Mouse (Mus musculus) yolk sac, embryonic 10.5 days (tissue): ENCODE data around the gene 1110051M20Rik.

Source experiments
- DNase-seq: peaks from one replicate; pipeline ENCODE4 v3.0.0-alpha.2; 2017; ENCODE audit warnings: low spot score

1110051M20Rik gene

GRCm38 (mm10) chr2:91457656-91458251, 13.2 kb upstream of the 1110051M20Rik start:
- DNase-seq = no peak

GRCm38 (mm10) chr2:91457259-91457655, 12.8 kb upstream of the 1110051M20Rik start, which contains the start of gene Lrp4:
Gene Lrp4, plus strand, starts transcription at chr2:91457511.
- peak; percentile 89 for DNase-seq

GRCm38 (mm10) chr2:91456491-91457100, 12.1 kb upstream of the 1110051M20Rik start:
- DNase-seq = no peak

GRCm38 (mm10) chr2:91455826-91456225, 11.3 kb upstream of the 1110051M20Rik start:
- peak; percentile 54 for DNase-seq

- no peak for DNase-seq
These were observed 9.9 kb upstream of the 1110051M20Rik start for GRCm38 (mm10) chr2:91454434-91454833.

GRCm38 (mm10) chr2:91453231-91454075, 8.9 kb upstream of the 1110051M20Rik start:
- DNase-seq = no peak

GRCm38 (mm10) chr2:91452658-91453057, 8.2 kb upstream of the 1110051M20Rik start:
- no peak for DNase-seq

GRCm38 (mm10) chr2:91450316-91450715, 5.8 kb upstream of the 1110051M20Rik start:
- DNase-seq = peak; percentile 77

GRCm38 (mm10) chr2:91449662-91450061, 5.2 kb upstream of the 1110051M20Rik start:
- DNase-seq = no peak

GRCm38 (mm10) chr2:91442241-91442640, 2.3 kb downstream of the 1110051M20Rik start:
- no peak for DNase-seq

- peak; percentile 53 for DNase-seq
These were observed 2.8 kb downstream of the 1110051M20Rik start for GRCm38 (mm10) chr2:91441715-91442114.

- DNase-seq = no peak
These were observed 3.8 kb downstream of the 1110051M20Rik start for GRCm38 (mm10) chr2:91440686-91441085.

GRCm38 (mm10) chr2:91439876-91440275, 4.6 kb downstream of the 1110051M20Rik start:
- no peak for DNase-seq

GRCm38 (mm10) chr2:91439271-91439670, 5.2 kb downstream of the 1110051M20Rik start:
- DNase-seq = no peak

- DNase-seq = no peak
These were observed 7.2 kb downstream of the 1110051M20Rik start for GRCm38 (mm10) chr2:91437116-91437815.

GRCm38 (mm10) chr2:91436713-91437112, 7.8 kb downstream of the 1110051M20Rik start:
- DNase-seq = no peak

- DNase-seq = no peak
These were observed 13.9 kb downstream of the 1110051M20Rik start for GRCm38 (mm10) chr2:91430600-91430919.

GRCm38 (mm10) chr2:91429915-91430599, 14.4 kb downstream of the 1110051M20Rik start:
- no peak for DNase-seq

GRCm38 (mm10) chr2:91429146-91429545, 15.4 kb downstream of the 1110051M20Rik start:
- no peak for DNase-seq

GRCm38 (mm10) chr2:91426321-91426720, 18.2 kb downstream of the 1110051M20Rik start:
- no peak for DNase-seq

- no peak for DNase-seq
These were observed 20.3 kb downstream of the 1110051M20Rik start for GRCm38 (mm10) chr2:91424061-91424720.
